Mouse (Mus musculus): ENCODE measurements at regions not wholly inside any gene's neighbourhood (a gene's known extent, or its start where the extent isn't known, plus 50 kb on each side); places are given as distances from the start of the nearest gene placed in this dataset.

- peak; percentile 55 for DNase-seq
Observed at GRCm38 (mm10) chr5:91198620-91199019, 59.2 kb downstream of the Areg start.

- no peak for DNase-seq
Observed at GRCm38 (mm10) chr5:91200448-91200847, 61.0 kb downstream of the Areg start.

- DNase-seq = no peak
Observed at GRCm38 (mm10) chr5:91204225-91205005, 65.0 kb downstream of the Areg start.

- DNase-seq = no peak
Observed at GRCm38 (mm10) chr5:91205350-91205880, 66.0 kb downstream of the Areg start.

- DNase-seq = no peak
Observed at GRCm38 (mm10) chr5:91206569-91207490, 67.4 kb downstream of the Areg start.

GRCm38 (mm10) chr5:91220174-91220573 is 80.8 kb downstream of the Areg start:
- no peak for DNase-seq

- DNase-seq = no peak
Observed at GRCm38 (mm10) chr5:91241656-91242055, 102.3 kb downstream of the Areg start.

- DNase-seq = no peak
Observed at GRCm38 (mm10) chr5:91247444-91247843, 108.0 kb downstream of the Areg start.

GRCm38 (mm10) chr5:91261895-91262294 is 122.5 kb downstream of the Areg start:
- DNase-seq = no peak

GRCm38 (mm10) chr5:91262526-91262925 is 123.1 kb downstream of the Areg start:
- DNase-seq = no peak

- DNase-seq = no peak
Observed at GRCm38 (mm10) chr5:91270747-91271146, 131.3 kb downstream of the Areg start.

GRCm38 (mm10) chr5:91271416-91271815 is 131.4 kb downstream of the Btc start:
- DNase-seq = no peak

GRCm38 (mm10) chr5:91274411-91274810 is 128.4 kb downstream of the Btc start:
- no peak for DNase-seq

- DNase-seq = no peak
Observed at GRCm38 (mm10) chr5:91278466-91278865, 124.3 kb downstream of the Btc start.

GRCm38 (mm10) chr5:91279464-91279863 is 123.3 kb downstream of the Btc start:
- no peak for DNase-seq

GRCm38 (mm10) chr5:91282969-91283368 is 119.8 kb downstream of the Btc start:
- no peak for DNase-seq

- DNase-seq = no peak
Observed at GRCm38 (mm10) chr5:91293073-91293472, 109.7 kb downstream of the Btc start.

GRCm38 (mm10) chr5:91294957-91295356 is 107.8 kb downstream of the Btc start:
- peak; percentile 76 for DNase-seq

GRCm38 (mm10) chr5:91297068-91297467 is 105.7 kb downstream of the Btc start:
- no peak for DNase-seq

- DNase-seq = no peak
Observed at GRCm38 (mm10) chr5:91302114-91302513, 100.7 kb downstream of the Btc start.

- no peak for DNase-seq
Observed at GRCm38 (mm10) chr5:91302943-91303342, 99.9 kb downstream of the Btc start.

- DNase-seq = no peak
Observed at GRCm38 (mm10) chr5:91303702-91304101, 99.1 kb downstream of the Btc start.

- no peak for DNase-seq
Observed at GRCm38 (mm10) chr5:91307031-91307430, 95.8 kb downstream of the Btc start.

Measured in retina, postnatal 1 day (tissue).